Mouse (Mus musculus) spleen, postnatal 14 days (tissue): ENCODE data around the gene Mustn1.

Experiments
- DNase-seq, 2 experiments: peaks; one replicate each; pipeline ENCODE4 v3.0.0; 2021 to 2022; ENCODE audit warnings: low spot score in 2 of 2

The Mustn1 gene

GRCm38 (mm10) chr14:30880251-30880650 is 1.3 kb downstream of the Mustn1 start:
- no peak for DNase-seq

- peak in 1 of 2 experiments; percentile 20 for DNase-seq
Observed at GRCm38 (mm10) chr14:30880811-30881717, 2.1 kb downstream of the Mustn1 start.

GRCm38 (mm10) chr14:30881718-30882108 is 2.7 kb downstream of the Mustn1 start:
- DNase-seq, result no peak

GRCm38 (mm10) chr14:30885298-30885697 is 6.3 kb downstream of the Mustn1 start:
- DNase-seq, result no peak

- DNase-seq, result no peak
Observed at GRCm38 (mm10) chr14:30886204-30886603, 7.2 kb downstream of the Mustn1 start, which contains the start of gene Itih4. Itih4 (plus strand) TSS chr14:30886476.

- no peak for DNase-seq
Observed at GRCm38 (mm10) chr14:30888271-30888732, 9.3 kb downstream of the Mustn1 start.

- no peak for DNase-seq
Observed at GRCm38 (mm10) chr14:30899972-30900371, 21.0 kb downstream of the Mustn1 start.

- no peak for DNase-seq
Observed at GRCm38 (mm10) chr14:30902628-30903027, 23.6 kb downstream of the Mustn1 start.

- DNase-seq, result no peak
Observed at GRCm38 (mm10) chr14:30903036-30903435, 24.0 kb downstream of the Mustn1 start.

- no peak for DNase-seq
Observed at GRCm38 (mm10) chr14:30904307-30904706, 25.3 kb downstream of the Mustn1 start.

- DNase-seq, result no peak
Observed at GRCm38 (mm10) chr14:30906001-30906400, 27.0 kb downstream of the Mustn1 start.

GRCm38 (mm10) chr14:30907814-30908265 is 28.8 kb downstream of the Mustn1 start:
- no peak for DNase-seq

- no peak for DNase-seq
Observed at GRCm38 (mm10) chr14:30911141-30911540, 32.1 kb downstream of the Mustn1 start.

- DNase-seq, result no peak
Observed at GRCm38 (mm10) chr14:30912641-30913040, 33.6 kb downstream of the Mustn1 start.

GRCm38 (mm10) chr14:30913404-30913803 is 34.4 kb downstream of the Mustn1 start:
- DNase-seq, result no peak

- DNase-seq, result no peak
Observed at GRCm38 (mm10) chr14:30916516-30916915, 37.5 kb downstream of the Mustn1 start.

- no peak for DNase-seq
Observed at GRCm38 (mm10) chr14:30922053-30922670, 43.2 kb downstream of the Mustn1 start.

- DNase-seq, result no peak
Observed at GRCm38 (mm10) chr14:30923375-30924105, 44.5 kb downstream of the Mustn1 start, which contains the start of gene Itih3. Itih3 (minus strand) TSS chr14:30923760.

- DNase-seq, result no peak
Observed at GRCm38 (mm10) chr14:30925492-30925891, 46.5 kb downstream of the Mustn1 start.

GRCm38 (mm10) chr14:30930386-30930785 is 51.4 kb downstream of the Mustn1 start:
- no peak for DNase-seq
